Mouse (Mus musculus) G1E (cell line): Measurements from ENCODE around the gene G430095P16Rik.

ENCODE experiments used
- CTCF ChIP-seq: IDR thresholded peaks from 2 replicates; pipeline ENCODE4 v1.5.1; 2012; ENCODE audit warnings: low read depth, low read length, inconsistent platforms, mixed read lengths
- GATA1 ChIP-seq: IDR thresholded peaks from 2 replicates; pipeline ENCODE4 v1.6.1; 2012; ENCODE audit warnings: borderline replicate concordance, low read length, inconsistent platforms, mixed read lengths
- GATA2 ChIP-seq: IDR thresholded peaks from 2 replicates; pipeline ENCODE4 v1.6.1; 2012; ENCODE audit warnings: low read depth, low read length, inconsistent platforms, borderline replicate concordance
- POLR2AphosphoS5 ChIP-seq: IDR thresholded peaks from 2 replicates; pipeline ENCODE4 v1.6.1; 2012; ENCODE audit warnings: low read depth, low read length, inconsistent platforms; ENCODE audit not compliant: insufficient replicate concordance
- TAL1 ChIP-seq: conservative IDR thresholded peaks from 2 replicates; pipeline ENCODE4 v1.6.1; 2012; ENCODE audit warnings: low read depth, low read length, inconsistent platforms, mixed read lengths

GRCm38 (mm10) chr8:84693332-84693731, 29.5 kb upstream of the G430095P16Rik start:
- TF ChIP-seq CTCF (no peak), GATA1 (no peak), TAL1 (no peak), POLR2AphosphoS5 (no peak), GATA2 (no peak)
